Mouse (Mus musculus) embryonic facial prominence, embryonic 10.5 days (tissue): ENCODE data around the gene Scn8a. TPM values are rescaled to one million over a fixed set of nuclear protein-coding genes. Genes with fewer than 3 reads are reported as not detected.

ENCODE experiments used
- DNase-seq: peaks from one replicate; pipeline ENCODE4 v3.0.0-alpha.2; 2017; ENCODE audit warnings: low spot score
- H3K27ac ChIP-seq: fragments of 300-500 bp; sonication (generic); replicated peaks from 2 replicates; pipeline ENCODE4 v1.5.1; 2016; ENCODE audit warnings: mild to moderate bottlenecking
- H3K27me3 ChIP-seq: fragments of 300-500 bp; sonication (generic); replicated peaks from 2 replicates; pipeline ENCODE4 v1.6.1; 2016; ENCODE audit warnings: low read depth, mild to moderate bottlenecking; ENCODE audit not compliant: poor library complexity, severe bottlenecking
- H3K36me3 ChIP-seq: fragments of 300-500 bp; sonication (generic); replicated peaks from 2 replicates; pipeline ENCODE4 v1.6.1; 2016; ENCODE audit warnings: mild to moderate bottlenecking, moderate library complexity
- H3K4me1 ChIP-seq: fragments of 300-500 bp; sonication (generic); 2 replicates; pipeline ENCODE4 v1.6.1; 2016
- H3K4me3 ChIP-seq: fragments of 300-500 bp; sonication (generic); 2 replicates; pipeline ENCODE4 v1.5.1; 2016; ENCODE audit warnings: mild to moderate bottlenecking, moderate library complexity
- H3K9me3 ChIP-seq: fragments of 300-500 bp; sonication (generic); 2 replicates; pipeline ENCODE4 v1.6.1; 2016; ENCODE audit warnings: mild to moderate bottlenecking
- WGBS: fragments of 180-500 bp; shearing (Covaris S2); methylation state at CpG from one replicate; pipeline ENCODE4 v1.1.7; 2016; 5-methylcytosine and 5-hydroxymethylcytosine counted together
- polyA plus RNA-seq: library from polyadenylated mRNA; unstranded; fragments of >200 nt; fragmentation: Nextera tagmentation; extraction: Ambion mirVana; gene quantifications from 2 replicates; pipeline ENCODE4 v1.2.1, GENCODE M21; 2016

Gene Scn8a
- polyA plus RNA-seq, 1 experiment from 2014 or later: 7.3 TPM

DNA sequence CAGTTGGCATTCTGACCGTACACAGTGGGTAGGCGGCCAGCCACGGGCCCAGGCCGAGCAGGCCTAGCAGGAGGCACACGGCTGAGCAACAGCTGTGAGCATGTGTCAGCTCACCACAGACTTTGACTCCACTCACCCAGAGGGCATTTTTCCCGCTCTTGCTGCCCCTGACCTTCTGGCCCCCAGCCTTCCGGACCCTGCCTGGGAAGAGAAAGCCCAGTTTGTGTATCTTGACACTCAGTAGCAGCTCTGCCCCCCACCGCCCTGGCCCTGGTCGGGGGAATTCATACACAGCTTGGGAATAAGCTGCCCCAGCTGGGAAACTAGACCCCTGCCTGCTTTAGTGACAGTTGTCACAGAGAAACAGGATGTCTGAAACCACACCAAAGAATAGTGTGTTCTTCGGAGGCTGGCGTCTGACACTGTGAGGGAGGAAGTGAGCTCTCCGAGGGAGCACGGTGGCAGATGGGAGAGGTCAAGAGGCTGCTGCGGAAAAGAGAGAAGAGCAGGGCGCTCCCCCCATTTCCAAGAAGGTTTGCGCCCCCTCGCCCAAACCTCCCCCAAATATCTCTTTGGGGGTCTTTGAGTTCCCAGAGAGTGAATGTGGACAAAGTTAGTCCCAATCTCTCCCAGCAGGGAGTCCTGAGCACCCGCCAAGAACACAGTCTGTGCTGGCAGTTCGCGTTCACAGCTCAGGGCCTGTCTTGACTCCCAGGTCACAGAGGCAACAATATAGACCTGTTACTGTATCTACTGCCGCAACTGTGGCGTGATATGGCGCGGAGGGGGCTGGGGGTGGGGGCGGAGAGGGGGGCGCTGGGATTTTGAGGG lies 24.4 kb upstream of the Scn8a start:
- no peaks in the 10 kb centered on the region for H3K27me3 ChIP-seq
- H3K36me3 ChIP-seq: no peaks in the 10 kb centered on the region
- H3K27ac ChIP-seq: peak overlapping the region; percentile 71
- H3K4me3 ChIP-seq: no peak overlapping the region
- peaks cover 21% of the 10 kb centered on the region for H3K4me1 ChIP-seq
- 33% methylated on average over 26 of the region's 26 CpGs for WGBS
- peak; percentile 77 for DNase-seq
- peaks cover 7% of the 10 kb centered on the region for H3K9me3 ChIP-seq

GRCm38 (mm10) chr15:100847193-100847592 lies 22.5 kb upstream of the Scn8a start:
- Histone ChIP-seq H3K4me3 (no peak overlapping the region), H3K4me1 (peaks cover 21% of the 10 kb centered on the region), H3K9me3 (peaks cover 7% of the 10 kb centered on the region), H3K27me3 (no peaks in the 10 kb centered on the region), H3K36me3 (no peaks in the 10 kb centered on the region), H3K27ac (no peak overlapping the region)
- 85% methylated on average over 6 of the region's 6 CpGs for WGBS
- no peak for DNase-seq

DNA sequence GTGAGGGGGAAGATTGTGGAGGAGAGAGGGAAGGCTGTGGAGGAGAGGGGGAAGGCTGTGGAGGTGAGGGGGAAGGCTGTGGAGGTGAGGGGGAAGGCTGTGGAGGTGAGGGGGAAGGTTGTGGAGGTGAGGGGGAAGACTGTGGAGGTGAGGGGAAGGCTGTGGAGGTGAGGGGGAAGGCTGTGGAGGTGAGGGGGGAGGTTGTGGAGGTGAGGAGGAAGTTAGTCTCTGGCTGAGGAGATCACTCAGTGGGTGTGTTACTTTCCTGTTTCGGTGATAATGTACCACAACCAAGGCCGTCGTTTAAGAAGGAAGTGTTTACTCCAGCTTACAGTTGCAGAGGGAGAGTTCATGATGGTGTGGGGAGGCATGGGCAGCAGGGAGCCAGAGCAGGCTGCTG lies 12.1 kb upstream of the Scn8a start:
- Histone ChIP-seq H3K9me3 (no peaks in the 10 kb centered on the region), H3K4me3 (no peak overlapping the region), H3K4me1 (no peaks in the 10 kb centered on the region), H3K36me3 (no peaks in the 10 kb centered on the region), H3K27ac (no peak overlapping the region), H3K27me3 (no peaks in the 10 kb centered on the region)
- 75% methylated on average over 3 of the region's 3 CpGs for WGBS
- no peak for DNase-seq

DNA sequence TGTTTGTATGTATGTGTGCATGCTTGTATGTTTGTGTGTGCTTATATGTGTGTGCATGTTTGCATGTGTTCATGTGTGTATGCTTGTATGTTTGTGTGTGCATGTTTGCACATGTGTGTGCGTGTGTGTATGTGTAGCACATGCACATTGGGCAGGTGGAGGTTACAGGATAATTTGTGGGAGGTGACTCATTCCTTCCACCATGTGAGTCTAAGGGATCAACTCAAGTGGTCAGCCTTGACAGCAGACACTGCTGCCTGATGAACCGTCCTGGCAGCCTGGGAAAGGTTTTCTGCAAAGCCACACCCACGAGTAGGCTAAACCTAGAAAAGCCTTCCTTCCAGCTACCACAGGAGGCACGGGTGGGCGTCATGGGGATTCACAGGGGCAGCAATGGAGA lies 8.8 kb upstream of the Scn8a start:
- Histone ChIP-seq H3K9me3 (peaks cover 3% of the 10 kb centered on the region; the same call in 1 of the 2 replicates), H3K27ac (no peak overlapping the region), H3K4me3 (no peak overlapping the region), H3K36me3 (no peaks in the 10 kb centered on the region), H3K27me3 (no peaks in the 10 kb centered on the region), H3K4me1 (no peaks in the 10 kb centered on the region)
- DNase-seq: no peak
- 48% methylated on average over 5 of the region's 5 CpGs for WGBS

DNA sequence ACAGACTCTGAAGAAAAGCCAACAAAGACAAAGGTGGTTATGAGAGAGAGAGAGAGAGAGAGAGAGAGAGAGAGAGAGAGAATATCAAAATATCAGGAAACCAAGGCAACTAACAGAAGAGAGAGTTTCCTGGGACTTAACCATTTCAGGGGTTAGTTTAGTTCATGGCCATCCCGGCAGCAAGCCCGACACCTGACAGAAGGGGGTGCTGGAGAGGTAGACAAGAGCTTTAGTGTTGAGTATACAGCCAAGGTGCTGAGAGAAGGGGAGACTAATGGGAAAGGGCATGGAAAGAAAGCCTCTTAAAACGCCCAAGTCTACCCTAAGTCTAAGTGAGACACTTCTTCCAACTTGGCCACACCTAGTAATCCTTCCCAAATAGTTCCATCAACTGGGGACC lies 4.1 kb upstream of the Scn8a start:
- WGBS: 49% methylated on average over 3 of the region's 3 CpGs
- peaks cover 23% of the 10 kb centered on the region for H3K27me3 ChIP-seq
- no peak overlapping the region for H3K27ac ChIP-seq
- H3K4me3 ChIP-seq: no peak overlapping the region
- DNase-seq: no peak
- peaks cover 7% of the 10 kb centered on the region; the same call in 1 of the 2 replicates for H3K9me3 ChIP-seq
- H3K4me1 ChIP-seq: peaks cover 6% of the 10 kb centered on the region; the same call in 1 of the 2 replicates
- no peaks in the 10 kb centered on the region for H3K36me3 ChIP-seq

DNA sequence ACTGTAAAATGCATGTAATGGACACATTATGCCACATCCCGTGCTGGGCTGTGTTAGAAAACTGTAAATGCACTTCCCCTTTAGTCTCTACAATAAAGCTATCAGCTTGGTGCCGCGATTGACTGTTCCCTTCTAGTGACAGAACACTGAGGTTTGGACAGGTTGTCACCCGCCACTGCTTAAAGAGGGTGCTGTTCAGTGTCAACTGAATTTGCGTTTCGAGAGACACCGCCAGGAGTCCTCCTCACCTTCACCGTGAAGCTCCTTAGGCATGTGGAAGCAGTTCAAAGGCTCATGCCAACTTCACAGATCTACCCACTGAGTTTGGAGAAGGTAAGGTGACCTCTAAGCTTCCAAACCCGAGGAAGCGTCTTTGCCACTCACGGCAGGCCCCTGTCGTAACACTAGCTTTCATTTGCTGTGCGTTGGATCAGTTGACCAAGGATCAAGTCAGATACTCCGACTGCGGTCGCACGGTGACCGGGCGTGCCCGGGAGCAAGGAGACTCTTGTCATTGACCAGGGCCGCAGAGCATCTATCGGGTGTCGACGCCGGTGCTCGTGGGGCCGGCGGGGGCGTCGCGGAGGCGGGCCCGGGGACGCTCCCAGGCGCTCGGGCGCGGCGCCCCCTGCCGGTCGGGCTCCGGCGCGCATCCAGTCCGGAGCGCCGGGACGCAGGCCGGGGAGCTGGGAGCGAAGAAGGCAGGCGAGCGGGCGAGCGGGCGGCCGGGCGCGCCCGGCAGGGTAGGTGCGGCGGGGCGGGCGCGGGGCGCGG lies 530 bp downstream of the Scn8a start:
- H3K27me3 ChIP-seq: peaks cover 60% of the 10 kb centered on the region
- WGBS: 4% methylated on average over 66 of the region's 66 CpGs
- H3K4me1 ChIP-seq: peaks cover 23% of the 10 kb centered on the region
- H3K4me3 ChIP-seq: peak overlapping the region; percentile 84
- H3K36me3 ChIP-seq: no peaks in the 10 kb centered on the region
- DNase-seq: peak; percentile 88
- peaks cover 7% of the 10 kb centered on the region; the same call in 1 of the 2 replicates for H3K9me3 ChIP-seq
- peak overlapping the region; percentile 61 for H3K27ac ChIP-seq

GRCm38 (mm10) chr15:100870775-100871106 lies 1.1 kb downstream of the Scn8a start:
- peak overlapping the region; percentile 88 for H3K27ac ChIP-seq
- no peaks in the 10 kb centered on the region for H3K36me3 ChIP-seq
- peak; percentile 80 for DNase-seq
- peaks cover 60% of the 10 kb centered on the region for H3K27me3 ChIP-seq
- peaks cover 23% of the 10 kb centered on the region for H3K4me1 ChIP-seq
- 7% methylated on average over 66 of the region's 69 CpGs for WGBS
- H3K9me3 ChIP-seq: peaks cover 4% of the 10 kb centered on the region; the same call in 1 of the 2 replicates
- H3K4me3 ChIP-seq: peak overlapping the region; percentile 84

DNA sequence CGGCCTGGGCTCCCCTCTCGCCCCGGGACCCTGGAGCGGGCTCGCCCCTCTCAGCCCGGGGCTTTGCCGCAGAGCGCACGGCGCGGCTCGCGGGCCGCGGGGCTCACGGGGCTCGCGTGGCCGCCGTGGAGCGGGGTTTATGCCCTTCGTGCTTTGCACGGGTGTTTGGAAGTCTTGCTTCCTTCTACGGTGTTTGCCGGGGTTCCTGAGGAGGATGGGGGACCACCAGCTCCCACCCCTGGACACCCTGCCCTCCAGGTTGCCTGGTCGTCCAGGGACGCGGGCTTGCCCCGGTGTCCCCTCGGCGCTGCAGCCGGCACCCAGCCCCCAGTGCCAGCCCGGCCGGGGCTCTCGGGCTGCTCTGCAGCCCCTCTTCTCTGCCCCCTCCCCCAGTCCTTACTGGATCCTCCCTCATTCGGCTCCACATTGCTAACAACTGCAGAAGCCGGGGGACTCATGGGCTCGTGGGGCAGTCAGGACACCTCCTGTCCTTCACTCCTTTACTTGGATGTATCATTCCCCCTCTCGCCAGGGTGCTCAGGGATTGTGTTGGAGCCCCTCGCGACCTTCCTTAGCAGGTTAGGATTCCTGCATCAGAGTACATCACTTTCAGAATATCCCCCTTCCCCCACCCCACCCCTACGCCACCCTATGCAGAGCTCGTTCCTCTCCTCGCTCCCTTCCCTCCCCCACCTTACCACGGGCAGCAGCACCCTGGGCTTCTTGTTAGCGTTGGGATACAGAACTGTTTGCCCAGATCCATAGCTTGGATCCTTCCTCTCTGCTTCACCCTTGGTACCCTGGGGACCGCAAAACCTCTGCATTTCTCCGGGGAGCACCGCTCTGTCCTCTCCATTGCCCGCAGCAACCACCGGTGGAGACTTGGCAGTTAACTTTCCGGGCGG lies 1.7 kb downstream of the Scn8a start:
- Histone ChIP-seq H3K9me3 (peaks cover 2% of the 10 kb centered on the region; the same call in 1 of the 2 replicates), H3K4me1 (peaks cover 23% of the 10 kb centered on the region), H3K27me3 (peaks cover 60% of the 10 kb centered on the region), H3K27ac (peak overlapping the region; percentile 88), H3K4me3 (peak overlapping the region; percentile 84), H3K36me3 (no peaks in the 10 kb centered on the region)
- no peak for DNase-seq
- WGBS: under 1% methylated on average over 53 of the region's 53 CpGs

- DNase-seq: peak; percentile 92
- Histone ChIP-seq H3K4me1 (peaks cover 23% of the 10 kb centered on the region), H3K27me3 (peaks cover 59% of the 10 kb centered on the region), H3K36me3 (no peaks in the 10 kb centered on the region), H3K27ac (no peak overlapping the region), H3K4me3 (0 out of 2 replicates have a peak overlapping the region, but pooled peaks have one; percentile 25), H3K9me3 (no peaks in the 10 kb centered on the region)
- 4% methylated on average over 16 of the region's 16 CpGs for WGBS
Measured at GRCm38 (mm10) chr15:100873155-100873554, 3.5 kb downstream of the Scn8a start.

DNA sequence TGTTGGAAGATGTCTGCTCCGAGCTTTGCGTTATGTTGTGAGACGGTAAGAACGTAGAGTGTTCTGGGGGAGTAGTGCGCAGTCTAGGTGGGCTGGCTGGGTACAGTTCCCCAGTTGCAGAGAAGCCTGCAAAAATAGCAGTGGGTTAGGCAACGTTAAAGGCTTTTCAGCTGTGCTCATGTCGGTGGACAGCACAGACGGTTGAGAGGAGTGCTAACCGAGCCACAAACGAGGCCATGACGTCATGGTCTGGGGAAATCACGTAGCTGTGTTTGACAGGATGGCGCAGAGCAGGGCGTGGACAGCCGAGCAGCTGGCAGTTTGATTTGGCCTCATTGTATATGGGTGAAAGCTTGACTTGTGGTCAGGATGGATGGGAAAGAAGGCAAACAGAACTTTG lies 9.4 kb downstream of the Scn8a start:
- Histone ChIP-seq H3K4me1 (0 out of 2 replicates have a peak, but pooled peaks cover 2% of the 10 kb centered on the region), H3K36me3 (no peaks in the 10 kb centered on the region), H3K27ac (no peak overlapping the region), H3K9me3 (no peaks in the 10 kb centered on the region), H3K4me3 (no peak overlapping the region), H3K27me3 (peaks cover 6% of the 10 kb centered on the region)
- WGBS: 76% methylated on average over 15 of the region's 15 CpGs
- no peak for DNase-seq

DNA sequence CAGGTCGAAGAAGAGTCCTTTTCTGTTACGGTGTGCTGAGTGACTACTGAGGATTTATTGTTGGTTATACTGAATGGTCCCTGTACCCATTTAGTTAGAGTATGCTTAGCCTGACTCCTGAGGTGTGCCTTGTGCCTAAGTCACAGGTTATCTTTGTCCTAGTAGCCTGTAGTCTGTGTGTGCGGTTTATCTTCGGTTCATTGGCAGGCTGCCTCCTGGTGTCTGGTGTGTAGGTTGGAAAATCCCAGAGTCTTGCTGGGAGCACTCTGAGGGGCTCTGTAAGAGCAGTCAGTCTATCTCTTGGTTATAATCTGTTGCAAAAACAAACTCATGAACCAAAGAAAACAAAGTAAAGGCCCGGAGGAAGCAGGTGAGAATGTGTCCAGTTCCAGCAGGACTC lies 11.7 kb downstream of the Scn8a start:
- Histone ChIP-seq H3K36me3 (no peaks in the 10 kb centered on the region), H3K4me3 (no peak overlapping the region), H3K4me1 (0 out of 2 replicates have a peak, but pooled peaks cover 2% of the 10 kb centered on the region), H3K27me3 (no peaks in the 10 kb centered on the region; the same call in 1 of the 2 replicates), H3K27ac (no peak overlapping the region), H3K9me3 (no peaks in the 10 kb centered on the region)
- no peak for DNase-seq
- WGBS: 79% methylated on average over 5 of the region's 5 CpGs

GRCm38 (mm10) chr15:100884481-100884880 lies 14.8 kb downstream of the Scn8a start:
- H3K4me3 ChIP-seq: no peak overlapping the region
- no peaks in the 10 kb centered on the region; the same call in 1 of the 2 replicates for H3K27me3 ChIP-seq
- 91% methylated on average over 6 of the region's 6 CpGs for WGBS
- no peak for DNase-seq
- H3K4me1 ChIP-seq: 0 out of 2 replicates have a peak, but pooled peaks cover 2% of the 10 kb centered on the region
- H3K9me3 ChIP-seq: peaks cover 4% of the 10 kb centered on the region; the same call in 1 of the 2 replicates
- H3K27ac ChIP-seq: no peak overlapping the region
- no peaks in the 10 kb centered on the region for H3K36me3 ChIP-seq
